Mouse (Mus musculus) MEL (cell line): ENCODE measurements around the gene Rhobtb1.

Experiments
- EP300 ChIP-seq, 2 experiments: IDR thresholded peaks; 2 replicates each; pipeline ENCODE4 v1.6.1; 2011; ENCODE audit warnings: improper control_type of control experiment in 2 of 2, low read length in 2 of 2, low read depth in 1 of 2, mild to moderate bottlenecking in 1 of 2
- ZC3H11A ChIP-seq: IDR thresholded peaks from 2 replicates; pipeline ENCODE4 v1.6.1; 2012; ENCODE audit warnings: low read depth, mild to moderate bottlenecking, inconsistent platforms, low read length, improper control_type of control experiment

DNA sequence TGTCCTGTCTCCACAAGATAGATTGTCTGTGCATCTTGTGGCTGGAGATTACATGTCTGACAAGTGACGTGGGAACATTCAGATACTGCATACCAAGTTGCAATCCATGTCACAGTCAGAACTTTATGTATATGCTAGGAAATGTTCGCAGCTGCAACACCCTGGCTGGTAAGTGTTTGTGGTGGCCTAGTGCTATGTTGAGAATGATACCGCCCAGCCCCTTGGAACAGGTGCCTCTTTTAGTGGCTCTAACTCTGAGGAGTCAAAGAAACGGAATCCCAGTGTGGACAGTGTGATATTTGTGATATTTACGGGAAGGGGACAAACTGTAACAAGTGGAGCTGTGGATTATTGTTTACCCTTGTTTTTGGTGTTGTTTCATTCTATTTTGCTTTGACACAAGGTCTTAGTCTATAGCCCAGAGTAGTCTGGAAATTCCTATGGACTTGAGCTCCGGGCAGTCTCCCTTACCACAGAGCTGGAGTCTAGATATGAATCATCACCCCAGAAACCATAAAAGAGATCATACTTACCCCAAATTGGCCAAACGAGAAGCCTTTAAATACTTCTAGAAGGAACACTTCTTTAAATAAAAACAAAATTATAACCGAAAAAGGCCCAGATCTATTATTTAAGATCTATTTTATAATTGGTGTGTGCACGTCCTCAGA is 36.7 kb downstream of the Rhobtb1 start:
- TF ChIP-seq ZC3H11A (no peak), EP300 (IDR thresholded peaks at IDR 0.05; ENCODE audit: low read depth in 1 of 2, low read length in 2 of 2) (no peak)
